Mouse (Mus musculus) ES-E14 (cell line): ENCODE results near the gene Pabpc6.

Source experiments
- HCFC1 ChIP-seq: IDR thresholded peaks from 2 replicates; pipeline ENCODE4 v1.6.1; 2012; ENCODE audit warnings: low read length, inconsistent platforms, borderline replicate concordance; ENCODE audit not compliant: insufficient read depth
- MAFK ChIP-seq: IDR thresholded peaks from 2 replicates; pipeline ENCODE4 v1.6.1; 2014; ENCODE audit warnings: mild to moderate bottlenecking, low read depth, low read length, inconsistent platforms; ENCODE audit not compliant: insufficient read depth
- ZC3H11A ChIP-seq: IDR thresholded peaks from 2 replicates; pipeline ENCODE4 v1.6.1; 2012; ENCODE audit warnings: low read depth, mild to moderate bottlenecking, inconsistent platforms, low read length, borderline replicate concordance
- ZNF384 ChIP-seq: IDR thresholded peaks from 2 replicates; pipeline ENCODE4 v1.6.1; 2012; ENCODE audit warnings: low read depth, low read length, inconsistent platforms

- TF ChIP-seq ZC3H11A (no peak), ZNF384 (no peak), MAFK (no peak), HCFC1 (no peak)
Observed at GRCm38 (mm10) chr17:9691251-9691650, 21.7 kb upstream of the Pabpc6 start.
